Mouse (Mus musculus) small intestine, adult 2 months (tissue): ENCODE results near the gene Cpne5. TPM values are rescaled to one million over a fixed set of nuclear protein-coding genes. Genes with fewer than 3 reads are reported as not detected.
"Not testable (repeated sequence)": the region's sequence is repeated elsewhere in the genome, so short reads cannot be mapped to it uniquely, and the experiment has no call there.

Experiments used
- H3K27ac ChIP-seq: fragments of 200-500 bp; 2 replicates; pipeline ENCODE4 v1.5.1; 2012; ENCODE audit warnings: low read depth, low read length, control low read depth, inconsistent platforms; ENCODE audit not compliant: insufficient read depth
- H3K27me3 ChIP-seq: fragments of 200-500 bp; 2 replicates; pipeline ENCODE4 v1.6.1; 2012; ENCODE audit warnings: mild to moderate bottlenecking, moderate library complexity, low read length, inconsistent platforms; ENCODE audit not compliant: control insufficient read depth, insufficient read depth
- H3K36me3 ChIP-seq: fragments of 200-500 bp; 2 replicates; pipeline ENCODE4 v1.6.1; 2012; ENCODE audit warnings: mild to moderate bottlenecking, low read length, control low read depth, inconsistent platforms; ENCODE audit not compliant: control insufficient read depth, insufficient read depth
- H3K4me1 ChIP-seq: fragments of 200-500 bp; 2 replicates; pipeline ENCODE4 v1.6.1; 2012; ENCODE audit warnings: low read length, inconsistent platforms, mixed read lengths; ENCODE audit not compliant: control insufficient read depth, insufficient read depth, insufficient read length
- H3K4me3 ChIP-seq: fragments of 200-500 bp; 2 replicates; pipeline ENCODE4 v1.5.1; 2012; ENCODE audit warnings: low read depth, mild to moderate bottlenecking, control low read depth, inconsistent platforms, low read length, moderate library complexity
- CTCF ChIP-seq: fragments of 200-500 bp; IDR thresholded peaks from 2 replicates; pipeline ENCODE4 v1.5.1; 2012; ENCODE audit warnings: low read depth, mild to moderate bottlenecking, control low read depth, inconsistent platforms, low read length, moderate library complexity, mixed read lengths; ENCODE audit not compliant: insufficient replicate concordance, insufficient read length; ENCODE audit errors: extremely low read depth
- POLR2A ChIP-seq: fragments of 200-500 bp; IDR thresholded peaks from 2 replicates; pipeline ENCODE4 v1.6.1; 2012; ENCODE audit warnings: low read depth, mild to moderate bottlenecking, control low read depth, inconsistent platforms, low read length, moderate library complexity
- WGBS: fragments of 180-500 bp; shearing (Covaris S2); methylation state at CpG from one replicate; pipeline ENCODE4 v1.1.7; 2018; 5-methylcytosine and 5-hydroxymethylcytosine counted together
- polyA plus RNA-seq: library from polyadenylated mRNA; depleted of rRNA; stranded (reverse); fragments of >200 nt; gene quantifications from 2 replicates; pipeline ENCODE4 v1.2.3, GENCODE M21; 2012; rRNA removed

Cpne5 gene
- polyA plus RNA-seq, 1 experiment = 2.3 TPM

- Histone ChIP-seq H3K4me1 (no peaks in the 10 kb centered on the region), H3K36me3 (no peaks in the 10 kb centered on the region), H3K27ac (no peak within 1 kb of the TSS), H3K27me3 (no peaks in the 10 kb centered on the region), H3K4me3 (no peak within 1 kb of the TSS)
- 80% methylated on average over 13 of the region's 13 CpGs for WGBS
- no peak for TF ChIP-seq POLR2A
- no peak for TF ChIP-seq CTCF
These were observed 124.2 kb downstream of the Cpne5 start, which contains the start of gene Rab44 for GRCm38 (mm10) chr17:29113591-29114352. Gene Rab44 (plus strand): TSS chr17:29114145.

- Histone ChIP-seq H3K27me3 (no peaks in the 10 kb centered on the region), H3K4me3 (no peak overlapping the region), H3K36me3 (no peaks in the 10 kb centered on the region), H3K4me1 (no peaks in the 10 kb centered on the region), H3K27ac (no peak overlapping the region)
- TF ChIP-seq POLR2A (no peak), CTCF (no peak)
- WGBS = 74% methylated on average over 5 of the region's 5 CpGs
These were observed 126.6 kb downstream of the Cpne5 start for GRCm38 (mm10) chr17:29111332-29111731.

GRCm38 (mm10) chr17:29110356-29110755, 127.6 kb downstream of the Cpne5 start:
- H3K36me3 ChIP-seq, H3K27ac ChIP-seq, H3K27me3 ChIP-seq, H3K4me1 ChIP-seq, H3K4me3 ChIP-seq: not testable (repeated sequence)
- WGBS = 65% methylated on average over 6 of the region's 6 CpGs

Other genes with a start within 250 kb of the Cpne5 start
- gene Stk38, start 230.2 kb downstream of the Cpne5 start, polyA plus RNA-seq = 35.5 and 105 TPM in 2 replicates
- 35.9 and 69.4 TPM in 2 replicates for gene Srsf3, start 205.5 kb downstream of the Cpne5 start, polyA plus RNA-seq
- gene Cdkn1a, start 147.2 kb downstream of the Cpne5 start, polyA plus RNA-seq = 85.1 and 293 TPM in 2 replicates
- 0.37 and 2.5 TPM in 2 replicates for gene Rab44, start 124.0 kb downstream of the Cpne5 start, polyA plus RNA-seq
- 16.3 and 26.0 TPM in 2 replicates for gene Ppil1, start 26.0 kb upstream of the Cpne5 start, polyA plus RNA-seq
- gene BC004004, start 30.6 kb upstream of the Cpne5 start, polyA plus RNA-seq = 22.9 and 48.7 TPM in 2 replicates
- 1.6 and 4.7 TPM in 2 replicates for gene Pi16, start 79.5 kb upstream of the Cpne5 start, polyA plus RNA-seq
- 153 and 260 TPM in 2 replicates for gene Mtch1, start 109.8 kb upstream of the Cpne5 start, polyA plus RNA-seq
- gene Fgd2, start 122.7 kb upstream of the Cpne5 start, polyA plus RNA-seq = 14.0 and 16.3 TPM in 2 replicates